20 mouse cellular contexts compared by ENCODE assay signal in genomic region chrX:12511119-12511518, GRCm38 (mm10).
DNase-seq lines count a peak whose midpoint lies in the region; ATAC-seq and TF ChIP-seq lines count a peak whose summit lies in the region.
"Had no signal": no experiment of that assay in that cellular context is flagged by ENCODE, and none has a peak within 500 bp of the region (broad histone marks: within the 10 kb centered on the region; RNA-seq: fewer than 3 reads in every experiment).

No protein-coding gene starts in this region.

- no peak overlapping the region for H3K9ac ChIP-seq in forebrain, postnatal 0 days
- H3K9ac ChIP-seq in forebrain, embryonic 15.5 days (replicated peaks), result no peak overlapping the region
- no peak overlapping the region for H3K9ac ChIP-seq in liver, adult 2 months (ENCODE audit: low read depth, low read length)
- H3K9ac ChIP-seq in liver, embryonic 11.5 days (ENCODE audit: low read depth, low read length), result no peak overlapping the region
- H3K9ac ChIP-seq: liver, embryonic 13.5 days; lung, embryonic 15.5 days; neural tube, embryonic 13.5 days had no signal

- H3K36me3 ChIP-seq in forebrain, postnatal 0 days (ENCODE audit: insufficient read depth), result no peaks in the 10 kb centered on the region
- no peaks in the 10 kb centered on the region for H3K36me3 ChIP-seq in forebrain, embryonic 15.5 days
- H3K36me3 ChIP-seq in liver, adult 2 months (ENCODE audit: control insufficient read depth, insufficient read depth, low read length), result no peaks in the 10 kb centered on the region
- no peaks in the 10 kb centered on the region for H3K36me3 ChIP-seq in liver, embryonic 11.5 days (ENCODE audit: control insufficient read depth, insufficient read depth, low read length)
- H3K36me3 ChIP-seq: limb, embryonic 10.5 days; liver, embryonic 13.5 days; lung, embryonic 15.5 days; neural tube, embryonic 13.5 days had no signal

- no peaks in the 10 kb centered on the region for H3K79me2 ChIP-seq in liver, adult 2 months (ENCODE audit: control insufficient read depth, insufficient read depth, low read length)

- H3K4me1 ChIP-seq in forebrain, postnatal 0 days (ENCODE audit: insufficient read depth), result no peaks in the 10 kb centered on the region
- H3K4me1 ChIP-seq in forebrain, embryonic 15.5 days, result no peaks in the 10 kb centered on the region
- H3K4me1 ChIP-seq in liver, adult 2 months (ENCODE audit: control insufficient read depth, insufficient read depth, low read length), result no peaks in the 10 kb centered on the region
- H3K4me1 ChIP-seq in liver, embryonic 11.5 days (replicated peaks; ENCODE audit: control insufficient read depth, insufficient read depth, low read length), result no peaks in the 10 kb centered on the region
- H3K4me1 ChIP-seq: limb, embryonic 10.5 days; liver, embryonic 13.5 days; lung, embryonic 15.5 days; neural tube, embryonic 13.5 days had no signal

- no peaks in the 10 kb centered on the region for H3K9me3 ChIP-seq in forebrain, postnatal 0 days (ENCODE audit: low read length)
- H3K9me3 ChIP-seq in forebrain, embryonic 15.5 days, result no peaks in the 10 kb centered on the region
- H3K9me3 ChIP-seq in liver, embryonic 11.5 days (ENCODE audit: control insufficient read depth, low read length), result no peaks in the 10 kb centered on the region
- H3K9me3 ChIP-seq: limb, embryonic 10.5 days; liver, embryonic 13.5 days; lung, embryonic 15.5 days; neural tube, embryonic 13.5 days had no signal

- 0 out of 2 replicates have a peak, but pooled peaks have one; percentile 3 for TF ChIP-seq CTCF in forebrain, postnatal 0 days (IDR thresholded peaks at IDR 0.05; ENCODE audit: low read depth)
- peak; percentile 33; the same call in 1 of the 2 replicates for TF ChIP-seq CTCF in liver, adult 2 months (IDR thresholded peaks at IDR 0.05; ENCODE audit: low read depth, low read length)

- WGBS in forebrain, postnatal 0 days, result 65% methylated on average over 3 of the region's 3 CpGs
- 70% methylated on average over 3 of the region's 3 CpGs for WGBS in forebrain, embryonic 15.5 days
- 20% methylated on average over 3 of the region's 3 CpGs for WGBS in liver, adult 2 months
- WGBS in liver, embryonic 11.5 days, result 72% methylated on average over 3 of the region's 3 CpGs

- no peak overlapping the region for H3K4me3 ChIP-seq in forebrain, postnatal 0 days (ENCODE audit: low read depth, low read length)
- no peak overlapping the region for H3K4me3 ChIP-seq in forebrain, embryonic 15.5 days
- H3K4me3 ChIP-seq in liver, adult 2 months (ENCODE audit: insufficient read depth, low read depth, low read length), result no peak overlapping the region
- no peak overlapping the region for H3K4me3 ChIP-seq in liver, embryonic 11.5 days (ENCODE audit: low read depth, low read length)
- H3K4me3 ChIP-seq: layer of hippocampus, adult 2 months; limb, embryonic 10.5 days; liver, embryonic 13.5 days; lung, embryonic 15.5 days; neural tube, embryonic 13.5 days had no signal

- ATAC-seq in forebrain, postnatal 0 days, result no peak
- no peak for ATAC-seq in forebrain, embryonic 15.5 days (replicated peaks)
- no peak for ATAC-seq in liver, embryonic 11.5 days (replicated peaks; ENCODE audit: low FRiP score)
- ATAC-seq: activated CD4-positive, CD25-positive, alpha-beta regulatory T cell, adult 4 months; forebrain, embryonic 16.5 days; inflammation-experienced regulatory T-cells, adult 6 months; Patski had no signal

- DNase-seq in forebrain, postnatal 0 days, result no peak
- peak; percentile 54 for DNase-seq in liver, adult 2 months (ENCODE audit: extremely low read depth, low read depth, low spot score)
- DNase-seq in liver, embryonic 11.5 days (ENCODE audit: low spot score), result no peak
- DNase-seq in 416B (ENCODE audit: low read depth), result peak; percentile 8
- peak; percentile 0 for DNase-seq in induced T-regulatory cell, adult 2 months (ENCODE audit: low read depth)
- no peak for DNase-seq in urinary bladder, postnatal 4 days (ENCODE audit: low spot score in 2 of 2)
- DNase-seq: adrenal gland, postnatal 10 days; cerebellum, adult 9-11 months; gastrocnemius, postnatal 36 days; liver, embryonic 13.5 days had no signal

- TF ChIP-seq POLR2A in liver, adult 2 months (IDR thresholded peaks at IDR 0.05; ENCODE audit: extremely low read depth, insufficient read depth, low read length), result no peak

- no peaks in the 10 kb centered on the region for H3K27me3 ChIP-seq in forebrain, postnatal 0 days (ENCODE audit: insufficient read depth, low read length)
- no peaks in the 10 kb centered on the region for H3K27me3 ChIP-seq in forebrain, embryonic 15.5 days
- no peaks in the 10 kb centered on the region for H3K27me3 ChIP-seq in liver, adult 2 months (ENCODE audit: control insufficient read depth, insufficient read depth, low read length)
- H3K27me3 ChIP-seq in liver, embryonic 11.5 days (replicated peaks; ENCODE audit: control insufficient read depth, insufficient read depth, low read length), result no peaks in the 10 kb centered on the region; the same call in 1 of the 2 replicates
- H3K27me3 ChIP-seq: liver, embryonic 13.5 days; lung, embryonic 15.5 days; neural tube, embryonic 13.5 days had no signal

- no peak overlapping the region for H3K27ac ChIP-seq in forebrain, postnatal 0 days (ENCODE audit: low read depth, low read length)
- H3K27ac ChIP-seq in forebrain, embryonic 15.5 days (replicated peaks), result no peak overlapping the region
- H3K27ac ChIP-seq in liver, adult 2 months (replicated peaks; ENCODE audit: insufficient read depth, low read depth, low read length), result no peak overlapping the region
- H3K27ac ChIP-seq in liver, embryonic 11.5 days (ENCODE audit: low read depth, low read length), result no peak overlapping the region
- H3K27ac ChIP-seq: layer of hippocampus, adult 2 months; limb, embryonic 10.5 days; liver, embryonic 13.5 days; lung, embryonic 15.5 days; neural tube, embryonic 13.5 days had no signal

- no peak overlapping the region for H3K4me2 ChIP-seq in forebrain, postnatal 0 days (ENCODE audit: low read depth)
- no peak overlapping the region for H3K4me2 ChIP-seq in forebrain, embryonic 15.5 days (replicated peaks)
- H3K4me2 ChIP-seq in liver, embryonic 11.5 days, result no peak overlapping the region
- H3K4me2 ChIP-seq: liver, embryonic 13.5 days; lung, embryonic 15.5 days; midbrain, embryonic 11.5 days; neural tube, embryonic 13.5 days had no signal

Comparison
In these comparisons a context has a peak if more than half of its experiments do, and no peak if none do; other contexts are left out.
1. DNase-seq: peak in liver, adult 2 months (single experiment), 416B (single experiment) and induced T-regulatory cell, adult 2 months (single experiment); none in forebrain, postnatal 0 days (single experiment), liver, embryonic 11.5 days (single experiment) and urinary bladder, postnatal 4 days (0 of 2).